Mouse (Mus musculus): ENCODE measurements around the gene Rptor. TPM values are rescaled to one million over a fixed set of nuclear protein-coding genes. Genes with fewer than 3 reads are reported as not detected.
A peak's percentile ranks its signal among the peaks of the same experiment; 100 is the strongest.

Rptor gene
- polyA plus RNA-seq, 1 experiment from 2014 or later, result 9.2 TPM

GRCm38 (mm10) chr11:119781165-119781564 is 178.5 kb downstream of the Rptor start:
- Histone ChIP-seq H3K36me3 (ENCODE audit: poor library complexity, severe bottlenecking) (peaks cover 13% of the 10 kb centered on the region), H3K27me3 (no peaks in the 10 kb centered on the region), H3K9me3 (replicated peaks) (peaks cover 5% of the 10 kb centered on the region; the same call in 1 of the 2 replicates), H3K4me3 (no peak overlapping the region), H3K4me2 (no peak overlapping the region), H3K27ac (no peak overlapping the region), H3K4me1 (peaks cover 15% of the 10 kb centered on the region; the same call in 1 of the 2 replicates), H3K9ac (no peak overlapping the region)
- ATAC-seq, result no peak
- WGBS, result 94% methylated on average over 2 of the region's 2 CpGs

DNA sequence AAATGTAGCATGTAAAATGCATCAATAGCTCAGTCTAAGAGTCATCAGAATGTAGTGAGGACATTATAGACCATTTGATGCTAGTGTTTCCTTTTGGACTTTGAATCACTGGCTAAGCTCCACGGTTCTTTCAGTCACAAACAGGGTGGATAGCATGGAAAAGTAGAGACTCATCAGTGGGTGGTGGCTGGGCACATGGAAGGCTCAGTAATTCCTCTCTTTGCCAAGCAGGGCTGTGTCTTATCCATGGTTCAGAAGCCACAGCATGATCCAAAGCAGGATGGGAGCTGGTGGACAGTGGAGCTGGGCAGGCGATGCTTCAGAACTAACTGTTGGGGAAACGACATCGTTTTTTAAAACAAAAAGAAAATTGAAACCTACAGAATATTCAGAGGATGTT is 179.0 kb downstream of the Rptor start:
- ATAC-seq, result no peak
- H3K9ac ChIP-seq, result no peak overlapping the region
- 93% methylated on average over 4 of the region's 4 CpGs for WGBS
- H3K4me1 ChIP-seq, result peaks cover 21% of the 10 kb centered on the region; the same call in 1 of the 2 replicates
- H3K36me3 ChIP-seq (ENCODE audit: poor library complexity, severe bottlenecking), result peaks cover 9% of the 10 kb centered on the region; the same call in 1 of the 2 replicates
- no peak overlapping the region for H3K27ac ChIP-seq
- no peaks in the 10 kb centered on the region for H3K9me3 ChIP-seq (replicated peaks)
- H3K27me3 ChIP-seq, result no peaks in the 10 kb centered on the region
- no peak overlapping the region for H3K4me2 ChIP-seq
- H3K4me3 ChIP-seq, result no peak overlapping the region

DNA sequence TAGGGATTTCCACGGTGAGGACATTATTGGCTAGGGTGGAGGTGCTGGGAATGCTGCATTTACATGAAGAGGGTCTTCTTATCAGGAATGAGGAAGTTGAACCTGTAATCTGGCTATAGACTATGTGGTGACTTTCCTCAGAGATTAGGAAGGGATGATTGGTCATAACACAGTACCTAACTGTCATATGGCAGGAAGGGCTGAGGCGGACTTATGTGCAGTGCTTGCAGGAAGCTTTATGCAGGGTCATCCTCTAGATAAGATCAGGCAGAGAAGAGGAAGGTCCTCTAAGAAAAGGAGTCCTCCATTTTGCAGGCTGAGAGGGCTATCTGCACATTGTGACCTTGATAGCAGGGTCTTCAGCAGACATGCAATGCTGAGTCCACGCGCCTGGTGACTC is 180.9 kb downstream of the Rptor start:
- Histone ChIP-seq H3K4me1 (peaks cover 29% of the 10 kb centered on the region), H3K4me2 (no peak overlapping the region), H3K9me3 (replicated peaks) (no peaks in the 10 kb centered on the region), H3K27me3 (no peaks in the 10 kb centered on the region), H3K9ac (no peak overlapping the region), H3K36me3 (ENCODE audit: poor library complexity, severe bottlenecking) (peaks cover 9% of the 10 kb centered on the region; the same call in 1 of the 2 replicates), H3K27ac (no peak overlapping the region), H3K4me3 (no peak overlapping the region)
- 93% methylated on average over 4 of the region's 4 CpGs for WGBS
- no peak for ATAC-seq

- H3K27ac ChIP-seq, result no peak overlapping the region
- H3K4me1 ChIP-seq, result peaks cover 39% of the 10 kb centered on the region
- WGBS, result 88% methylated on average over 12 of the region's 12 CpGs
- no peak overlapping the region for H3K4me2 ChIP-seq
- no peaks in the 10 kb centered on the region for H3K9me3 ChIP-seq (replicated peaks)
- no peak for ATAC-seq
- H3K27me3 ChIP-seq, result no peaks in the 10 kb centered on the region
- no peak overlapping the region for H3K4me3 ChIP-seq
- no peak overlapping the region for H3K9ac ChIP-seq
- peaks cover 9% of the 10 kb centered on the region; the same call in 1 of the 2 replicates for H3K36me3 ChIP-seq (ENCODE audit: poor library complexity, severe bottlenecking)
Measured at GRCm38 (mm10) chr11:119784672-119785341, 182.1 kb downstream of the Rptor start.

- WGBS, result 94% methylated on average over 7 of the region's 7 CpGs
- Histone ChIP-seq H3K4me3 (no peak overlapping the region), H3K36me3 (ENCODE audit: poor library complexity, severe bottlenecking) (peaks cover 4% of the 10 kb centered on the region; the same call in 1 of the 2 replicates), H3K27ac (no peak overlapping the region), H3K4me1 (peaks cover 42% of the 10 kb centered on the region), H3K27me3 (no peaks in the 10 kb centered on the region), H3K9me3 (replicated peaks) (no peaks in the 10 kb centered on the region), H3K4me2 (no peak overlapping the region), H3K9ac (no peak overlapping the region)
- ATAC-seq, result no peak
Measured at GRCm38 (mm10) chr11:119785661-119786384, 183.1 kb downstream of the Rptor start.

- H3K27ac ChIP-seq, result no peak overlapping the region
- 82% methylated on average over 8 of the region's 8 CpGs for WGBS
Measured at GRCm38 (mm10) chr11:119786385-119786880, 183.7 kb downstream of the Rptor start.

DNA sequence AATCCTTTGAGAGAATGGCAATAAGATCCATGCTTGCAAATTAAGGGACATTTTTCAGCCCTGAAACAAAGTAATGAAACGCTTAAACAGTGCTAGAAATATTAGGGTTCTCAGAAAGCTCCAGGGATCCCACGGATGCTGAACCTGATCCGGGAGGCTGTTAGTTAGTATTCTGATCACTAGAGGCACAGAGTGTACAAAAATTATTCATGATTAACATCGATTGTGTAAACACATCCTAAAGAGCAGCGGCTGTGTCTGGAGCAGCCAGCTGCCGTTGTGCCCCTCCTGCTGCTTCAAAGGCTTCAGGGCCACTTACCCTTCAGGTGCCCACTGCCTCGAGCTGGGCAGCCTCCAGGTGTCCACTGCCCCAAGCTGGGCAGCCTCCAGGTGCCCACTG is 185.8 kb downstream of the Rptor start:
- Histone ChIP-seq H3K4me3 (no peak overlapping the region), H3K36me3 (ENCODE audit: poor library complexity, severe bottlenecking) (no peaks in the 10 kb centered on the region), H3K4me1 (peaks cover 42% of the 10 kb centered on the region), H3K27ac (peak overlapping the region; percentile 78), H3K9ac (no peak overlapping the region), H3K9me3 (replicated peaks) (no peaks in the 10 kb centered on the region), H3K27me3 (no peaks in the 10 kb centered on the region), H3K4me2 (no peak overlapping the region)
- WGBS, result 44% methylated on average over 7 of the region's 7 CpGs
- ATAC-seq, result 0 out of 2 replicates have a peak, but pooled peaks have one; percentile 36

More at GRCm38 (mm10) chr11:119786385-119786880, 183.7 kb downstream of the Rptor start:
- Histone ChIP-seq H3K36me3 (ENCODE audit: poor library complexity, severe bottlenecking) (no peaks in the 10 kb centered on the region), H3K9ac (no peak overlapping the region), H3K4me1 (peaks cover 42% of the 10 kb centered on the region), H3K9me3 (replicated peaks) (no peaks in the 10 kb centered on the region), H3K4me2 (no peak overlapping the region), H3K27me3 (no peaks in the 10 kb centered on the region), H3K4me3 (no peak overlapping the region)
- ATAC-seq, result no peak

GRCm38 (mm10) chr11:119788919-119789713 is 186.4 kb downstream of the Rptor start:
- Histone ChIP-seq H3K9me3 (replicated peaks) (no peaks in the 10 kb centered on the region), H3K4me1 (peaks cover 42% of the 10 kb centered on the region), H3K27me3 (no peaks in the 10 kb centered on the region), H3K4me3 (no peak overlapping the region), H3K36me3 (ENCODE audit: poor library complexity, severe bottlenecking) (no peaks in the 10 kb centered on the region), H3K27ac (peak overlapping the region; percentile 78), H3K9ac (no peak overlapping the region), H3K4me2 (no peak overlapping the region)
- 65% methylated on average over 3 of the region's 3 CpGs for WGBS
- no peak for ATAC-seq

DNA sequence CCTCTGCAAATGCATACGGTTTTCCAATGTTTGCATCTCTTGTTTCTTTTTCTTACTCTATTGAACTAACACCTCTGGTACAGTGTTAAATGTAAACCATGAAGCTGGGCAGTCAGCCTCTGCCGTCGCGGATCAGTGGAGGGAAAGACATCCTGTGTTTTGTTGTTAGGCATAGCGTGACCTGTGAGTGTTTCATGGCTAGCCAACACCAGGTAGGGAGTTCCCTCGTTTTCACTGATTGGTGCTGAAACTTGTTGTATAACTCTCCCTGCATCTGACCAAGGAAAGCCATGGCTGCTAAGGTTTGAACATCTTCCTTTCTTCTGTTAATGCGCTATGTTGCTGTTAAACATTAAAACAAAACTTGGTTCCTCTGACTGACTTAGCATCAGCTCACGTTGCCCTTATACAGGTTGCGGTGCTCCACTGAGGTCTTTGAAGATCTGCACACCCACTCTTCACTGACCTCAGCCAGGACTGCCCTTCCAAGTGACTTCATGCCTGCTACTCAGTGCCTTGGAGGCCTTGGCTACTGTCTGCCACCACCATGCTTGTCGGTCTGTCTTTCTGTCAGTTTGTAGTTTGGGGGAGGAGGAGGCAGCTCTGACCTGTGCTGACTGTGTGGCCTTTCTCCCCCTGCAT is 189.3 kb downstream of the Rptor start:
- H3K4me3 ChIP-seq, result no peak overlapping the region
- no peak overlapping the region for H3K27ac ChIP-seq
- no peak overlapping the region for H3K9ac ChIP-seq
- WGBS, result 87% methylated on average over 10 of the region's 10 CpGs
- no peaks in the 10 kb centered on the region for H3K36me3 ChIP-seq (ENCODE audit: poor library complexity, severe bottlenecking)
- no peak overlapping the region for H3K4me2 ChIP-seq
- H3K27me3 ChIP-seq, result no peaks in the 10 kb centered on the region
- no peaks in the 10 kb centered on the region for H3K9me3 ChIP-seq (replicated peaks)
- peaks cover 23% of the 10 kb centered on the region for H3K4me1 ChIP-seq
- ATAC-seq, result no peak

DNA sequence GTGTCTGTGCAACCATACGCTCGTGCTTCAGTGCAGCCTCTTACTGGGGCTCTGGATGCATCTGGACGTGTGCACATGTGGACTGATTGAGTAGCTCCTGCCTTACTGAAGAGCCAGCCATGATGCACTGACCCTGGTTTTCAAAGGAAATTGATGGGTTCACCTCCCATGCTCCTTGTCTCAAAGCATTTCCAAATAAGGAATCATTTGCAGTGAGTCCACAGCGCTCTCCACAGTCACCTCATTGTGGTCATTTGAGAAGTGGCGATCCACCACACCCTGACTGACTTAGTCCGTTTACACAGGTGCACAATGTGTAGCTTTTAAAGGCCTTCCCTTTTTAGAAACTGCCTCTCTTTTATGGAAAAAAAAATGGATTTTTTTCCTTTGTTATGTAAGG is 190.7 kb downstream of the Rptor start:
- Histone ChIP-seq H3K27me3 (no peaks in the 10 kb centered on the region), H3K4me1 (peaks cover 19% of the 10 kb centered on the region), H3K4me3 (no peak overlapping the region), H3K9ac (no peak overlapping the region), H3K36me3 (ENCODE audit: poor library complexity, severe bottlenecking) (0 out of 2 replicates have a peak, but pooled peaks cover 2% of the 10 kb centered on the region), H3K4me2 (no peak overlapping the region), H3K27ac (no peak overlapping the region), H3K9me3 (replicated peaks) (no peaks in the 10 kb centered on the region)
- WGBS, result 75% methylated on average over 6 of the region's 6 CpGs
- ATAC-seq, result no peak

- H3K27ac ChIP-seq, result no peak overlapping the region
- 0 out of 2 replicates have a peak, but pooled peaks cover 8% of the 10 kb centered on the region for H3K36me3 ChIP-seq (ENCODE audit: poor library complexity, severe bottlenecking)
- H3K4me3 ChIP-seq, result no peak overlapping the region
- no peak overlapping the region for H3K9ac ChIP-seq
- no peak overlapping the region for H3K4me2 ChIP-seq
- H3K9me3 ChIP-seq (replicated peaks), result no peaks in the 10 kb centered on the region
- no peaks in the 10 kb centered on the region for H3K27me3 ChIP-seq
- H3K4me1 ChIP-seq, result peaks cover 13% of the 10 kb centered on the region
- WGBS, result 100% methylated on average over 1 of the region's 1 CpGs
- ATAC-seq, result no peak
Measured at GRCm38 (mm10) chr11:119794020-119794419, 191.3 kb downstream of the Rptor start.

Measured in forebrain, embryonic 13.5 days (tissue).